Comparison of ENCODE assay signal across 8 mouse cellular contexts in genomic region chr19:5294972-5295735, GRCm38 (mm10). TPM values are rescaled to one million over a fixed set of nuclear protein-coding genes. Genes with fewer than 3 reads are reported as not detected.
DNase-seq lines count a peak whose midpoint lies in the region; ATAC-seq and TF ChIP-seq lines count a peak whose summit lies in the region.

Sf3b2 (minus strand) TSS chr19:5295455.

- H3K27me3 ChIP-seq in Patski: no peaks in the 10 kb centered on the region
- no peaks in the 10 kb centered on the region for H3K27me3 ChIP-seq in hindbrain, embryonic 13.5 days

- TF ChIP-seq CTCF in Patski (IDR thresholded peaks at IDR 0.05): peak; percentile 98

- peak within 1 kb of the TSS; percentile 94 for H3K4me3 ChIP-seq in hindbrain, embryonic 13.5 days

- H3K36me3 ChIP-seq in hindbrain, embryonic 13.5 days: peaks cover 28% of the 10 kb centered on the region

- POLR2A ChIA-PET in Patski (lab: Charles Lee): interaction anchor here (0.7 to 0.9 kb wide), 3 partner anchors 9 to 107 kb away, joined by 3 read pairs; no protein-coding TSS in a partner anchor

- peak within 1 kb of the TSS; percentile 91 for H3K4me2 ChIP-seq in hindbrain, embryonic 13.5 days

- ATAC-seq in Patski: peak; percentile 82
- peak; percentile 95 for ATAC-seq in hindbrain, embryonic 13.5 days (ENCODE audit: low FRiP score)

- in situ Hi-C loops in Patski (cut with MboI; ENCODE audit: low pct_unique_long_range_greater_than_20kb): no loop called here

- no peaks in the 10 kb centered on the region for H3K9me3 ChIP-seq in hindbrain, embryonic 13.5 days

- WGBS in hindbrain, embryonic 13.5 days: under 1% methylated on average over 46 of the region's 46 CpGs

- CTCF ChIA-PET in Patski (lab: Charles Lee): interaction anchor here (0.7 to 1.8 kb wide), 7 partner anchors 11 to 104 kb away, joined by 3 to 8 read pairs (median 4); no protein-coding TSS in a partner anchor

- peak within 1 kb of the TSS; percentile 94 for H3K27ac ChIP-seq in hindbrain, embryonic 13.5 days

- DNase-seq in Patski (ENCODE audit: low read depth, low spot score): peak; percentile 98
- peak; percentile 99 to 100 for DNase-seq in cerebellum, postnatal 14 days
- peak; percentile 98 for DNase-seq in frontal cortex, postnatal 14 days (ENCODE audit: low spot score in 2 of 2)
- DNase-seq in layer of hippocampus, postnatal 25 days (ENCODE audit: extremely low spot score in 1 of 2, low spot score in 1 of 2): peak; percentile 90 to 93
- peak; percentile 99 for DNase-seq in lung, postnatal 25 days (ENCODE audit: low spot score)
- peak; percentile 100 for DNase-seq in retina, embryonic 14.5 days (ENCODE audit: low spot score)
- DNase-seq in thymus, postnatal 4 days: peak; percentile 92

- H3K9ac ChIP-seq in hindbrain, embryonic 13.5 days: peak within 1 kb of the TSS; percentile 91

- peaks cover 60% of the 10 kb centered on the region for H3K4me1 ChIP-seq in hindbrain, embryonic 13.5 days (replicated peaks)

RNA-seq across cellular contexts. Expression of gene Sf3b2, which starts in this region (rescaled TPM):
- 255 TPM for polyA plus RNA-seq in Patski (2021)
- 373 and 377 TPM in 2 replicates for polyA plus RNA-seq in hindbrain, embryonic 13.5 days (2015; fragmentation: Nextera tagmentation; extraction: Ambion mirVana)
- 100 to 1,000 TPM; 201 to 202 TPM for total RNA-seq in layer of hippocampus, postnatal 25 days (2021)

Comparison
In these comparisons a context has a peak if more than half of its experiments do, and no peak if none do; other contexts are left out.
1. Peak in every context shown above with its lines: DNase-seq, ATAC-seq, H3K4me3 ChIP-seq and H3K27ac ChIP-seq.